In genomic region chr6:51288306-51289066, GRCm38 (mm10) we compare ENCODE assay signal across 13 mouse cellular contexts.
"Had no signal": no experiment of that assay in that cellular context is flagged by ENCODE, and none has a peak within 500 bp of the region (broad histone marks: within the 10 kb centered on the region; RNA-seq: fewer than 3 reads in every experiment).

No protein-coding gene starts in this region.

- DNase-seq: lung, adult 18-20 months; lung, embryonic 14.5 days; lung, postnatal 10 days; lung, postnatal 4 days; right cerebral cortex, postnatal 14 days; spleen, adult 18-20 months; thymus, adult 18-20 months; thymus, postnatal 25 days; thymus, postnatal 4 days had no signal

- H3K9me3 ChIP-seq: midbrain, embryonic 13.5 days; midbrain, embryonic 15.5 days; neural tube, embryonic 12.5 days had no signal

- H3K36me3 ChIP-seq: midbrain, embryonic 13.5 days; midbrain, embryonic 15.5 days; neural tube, embryonic 12.5 days had no signal

- ATAC-seq: midbrain, embryonic 13.5 days; midbrain, embryonic 15.5 days had no signal

- H3K4me1 ChIP-seq: midbrain, embryonic 13.5 days; midbrain, embryonic 15.5 days; neural tube, embryonic 12.5 days had no signal

- H3K27me3 ChIP-seq: midbrain, embryonic 13.5 days; midbrain, embryonic 15.5 days; neural tube, embryonic 12.5 days had no signal

- H3K4me2 ChIP-seq: lung, embryonic 14.5 days; midbrain, embryonic 11.5 days; midbrain, embryonic 13.5 days; midbrain, embryonic 15.5 days; neural tube, embryonic 12.5 days had no signal

- H3K4me3 ChIP-seq: midbrain, embryonic 13.5 days; midbrain, embryonic 15.5 days; neural tube, embryonic 12.5 days had no signal

- H3K27ac ChIP-seq: midbrain, embryonic 13.5 days; midbrain, embryonic 15.5 days; neural tube, embryonic 12.5 days had no signal

- H3K9ac ChIP-seq: lung, embryonic 14.5 days; midbrain, embryonic 13.5 days; midbrain, embryonic 15.5 days; neural tube, embryonic 12.5 days had no signal
